In genomic region chr16:14112742-14113141, GRCm38 (mm10) we compare ENCODE assay signal across 13 mouse cellular contexts.
"Had no signal": no experiment of that assay in that cellular context is flagged by ENCODE, and none has a peak within 500 bp of the region (broad histone marks: within the 10 kb centered on the region; RNA-seq: fewer than 3 reads in every experiment).

No protein-coding gene starts in this region.

- H3K27me3 ChIP-seq: liver, embryonic 13.5 days; megakaryocyte, embryonic 14.5 days; midbrain, embryonic 15.5 days; neural tube, embryonic 12.5 days; stomach, embryonic 15.5 days had no signal

- H3K9ac ChIP-seq: liver, embryonic 13.5 days; liver, postnatal 0 days; midbrain, embryonic 15.5 days; neural tube, embryonic 12.5 days; stomach, embryonic 15.5 days had no signal

- H3K27ac ChIP-seq: limb, embryonic 10.5 days; liver, embryonic 13.5 days; midbrain, embryonic 15.5 days; neural tube, embryonic 12.5 days; stomach, embryonic 15.5 days had no signal

- ATAC-seq: liver, postnatal 0 days; midbrain, embryonic 15.5 days had no signal

- H3K4me3 ChIP-seq: limb, embryonic 10.5 days; liver, embryonic 13.5 days; megakaryocyte, embryonic 14.5 days; midbrain, embryonic 15.5 days; neural tube, embryonic 12.5 days; stomach, embryonic 15.5 days had no signal

- DNase-seq: kidney, adult 11 months; kidney, postnatal 10 days; kidney, postnatal 4 days; liver, embryonic 13.5 days; liver, postnatal 0 days; spleen, adult 18-20 months; thymus, adult 2 months; thymus, postnatal 36 days had no signal

- H3K4me1 ChIP-seq: limb, embryonic 10.5 days; liver, embryonic 13.5 days; midbrain, embryonic 15.5 days; neural tube, embryonic 12.5 days; stomach, embryonic 15.5 days had no signal

- H3K9me3 ChIP-seq: limb, embryonic 10.5 days; liver, embryonic 13.5 days; megakaryocyte, embryonic 14.5 days; midbrain, embryonic 15.5 days; neural tube, embryonic 12.5 days; stomach, embryonic 15.5 days had no signal
